Mouse (Mus musculus) cerebellum, adult 9-10 months (tissue): ENCODE data around the gene Gpr83.
"Not testable (repeated sequence)": the region's sequence is repeated elsewhere in the genome, so short reads cannot be mapped to it uniquely, and the experiment has no call there.

Experiments
- DNase-seq: peaks from one replicate; pipeline ENCODE4 v3.0.0; 2022

The Gpr83 gene

GRCm38 (mm10) chr9:14870802-14871201 is 10.8 kb downstream of the Gpr83 start:
- no peak for DNase-seq

DNA sequence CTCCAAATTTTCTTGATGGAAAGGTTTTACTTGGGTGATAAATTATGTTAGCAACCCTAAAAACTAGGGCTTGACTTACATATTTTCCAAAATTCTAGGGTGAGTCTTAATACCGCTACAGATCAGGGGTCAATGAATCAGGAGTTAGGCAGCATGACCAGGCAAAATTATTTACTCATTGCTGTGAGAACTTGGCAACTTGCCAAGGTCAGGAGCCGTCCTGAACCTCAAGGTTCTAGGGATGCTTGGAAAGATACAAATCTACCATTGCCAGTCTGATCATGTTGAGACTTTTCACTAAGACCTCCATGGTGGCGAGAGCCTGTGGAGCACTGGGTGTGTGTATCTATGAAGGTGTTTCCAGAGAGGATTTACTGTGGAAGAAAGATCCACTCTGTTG is 11.5 kb downstream of the Gpr83 start:
- no peak for DNase-seq

GRCm38 (mm10) chr9:14872181-14872930 is 12.3 kb downstream of the Gpr83 start:
- no peak for DNase-seq

GRCm38 (mm10) chr9:14875743-14876507 is 15.9 kb downstream of the Gpr83 start:
- DNase-seq = no peak

DNA sequence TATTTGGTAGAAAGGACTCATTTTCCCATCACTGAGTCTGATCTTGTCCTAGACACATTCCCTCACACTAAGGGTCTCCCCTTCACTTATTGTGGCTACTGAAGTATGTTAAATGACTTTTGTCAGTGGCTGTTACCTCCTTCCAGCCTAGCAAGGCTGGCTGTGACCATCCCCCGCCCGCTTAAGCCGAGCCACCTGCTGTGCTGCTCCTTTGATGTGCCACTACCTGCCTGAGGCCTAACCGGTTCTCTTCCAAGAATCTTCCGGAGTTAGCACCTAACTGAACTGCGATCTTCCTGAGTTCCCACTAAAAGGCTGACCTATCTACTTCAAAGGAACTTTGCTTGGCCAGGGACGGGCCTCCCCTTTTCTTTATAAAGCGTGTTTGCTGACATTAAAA is 16.6 kb downstream of the Gpr83 start:
- not testable (repeated sequence) for DNase-seq

- no peak for DNase-seq
These were observed 24.6 kb downstream of the Gpr83 start for GRCm38 (mm10) chr9:14884641-14885040.

GRCm38 (mm10) chr9:14885151-14885550 is 25.1 kb downstream of the Gpr83 start:
- no peak for DNase-seq

DNA sequence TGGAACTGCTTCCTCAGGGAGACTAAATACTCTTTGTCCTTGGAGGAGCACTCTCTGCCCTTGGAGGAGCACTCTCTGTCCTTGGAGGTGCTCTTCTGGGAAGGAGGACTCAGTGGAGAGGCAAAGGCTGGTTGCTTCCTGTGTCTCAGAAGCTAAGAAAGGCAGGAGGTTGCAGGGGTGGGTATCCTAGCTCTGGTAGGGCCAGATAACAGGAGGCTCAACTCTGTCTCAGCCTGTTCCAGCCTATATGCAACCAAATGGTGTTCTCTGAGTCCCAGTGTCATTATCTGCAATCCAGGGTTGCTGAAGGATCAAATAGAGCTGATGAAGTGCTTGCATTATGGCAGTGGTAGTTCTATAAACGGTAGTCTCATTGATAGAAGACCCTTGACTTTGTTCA is 25.9 kb downstream of the Gpr83 start:
- no peak for DNase-seq

DNA sequence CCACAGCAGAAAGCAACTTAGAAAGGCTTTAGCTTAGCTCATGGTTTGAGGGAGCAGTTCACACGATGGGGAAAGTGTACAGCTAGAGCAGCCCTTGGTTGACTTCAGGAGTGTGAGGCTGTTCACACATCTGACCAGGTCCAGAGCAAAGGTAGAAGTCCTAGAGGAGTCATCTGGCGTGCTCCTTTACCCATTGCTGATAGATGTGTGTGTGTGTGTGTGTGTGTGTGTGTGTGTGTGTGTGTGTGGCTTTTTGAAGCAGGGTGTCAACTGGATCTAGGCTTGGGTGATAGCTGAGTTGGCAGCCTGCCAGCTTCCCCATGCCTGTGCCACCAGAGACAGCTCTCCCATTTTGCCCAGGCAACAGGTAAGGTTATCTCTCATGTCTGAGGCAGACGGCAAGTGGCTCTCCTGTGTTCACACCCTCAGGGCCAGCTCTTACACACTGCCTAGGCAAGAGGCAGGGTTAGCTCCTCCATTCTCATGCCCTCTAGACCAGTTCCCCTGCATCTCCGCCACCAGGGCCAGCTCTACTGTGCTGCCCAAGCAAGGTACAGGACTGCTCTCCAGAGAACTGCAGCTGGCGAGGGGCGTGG is 27.9 kb downstream of the Gpr83 start:
- DNase-seq = no peak

DNA sequence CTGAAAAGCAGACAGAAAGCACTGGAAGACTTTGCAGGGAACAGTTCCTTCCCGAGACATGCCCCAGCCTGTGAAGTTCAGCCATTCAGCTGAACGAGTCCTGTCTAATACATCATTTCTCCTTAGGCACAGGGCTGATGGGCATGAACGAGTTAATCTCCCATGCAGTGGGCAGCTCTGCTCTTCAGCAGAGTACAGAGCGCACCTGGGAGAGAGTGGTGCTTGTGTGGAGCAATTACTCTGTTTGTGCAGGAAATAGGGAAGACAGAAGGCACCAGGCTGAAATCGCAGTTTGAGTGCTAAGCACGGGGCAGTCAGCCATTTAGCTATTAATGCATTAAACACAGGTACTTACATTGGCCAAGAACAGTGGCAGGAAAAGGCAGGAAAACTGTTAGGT is 28.7 kb downstream of the Gpr83 start:
- DNase-seq = no peak

DNA sequence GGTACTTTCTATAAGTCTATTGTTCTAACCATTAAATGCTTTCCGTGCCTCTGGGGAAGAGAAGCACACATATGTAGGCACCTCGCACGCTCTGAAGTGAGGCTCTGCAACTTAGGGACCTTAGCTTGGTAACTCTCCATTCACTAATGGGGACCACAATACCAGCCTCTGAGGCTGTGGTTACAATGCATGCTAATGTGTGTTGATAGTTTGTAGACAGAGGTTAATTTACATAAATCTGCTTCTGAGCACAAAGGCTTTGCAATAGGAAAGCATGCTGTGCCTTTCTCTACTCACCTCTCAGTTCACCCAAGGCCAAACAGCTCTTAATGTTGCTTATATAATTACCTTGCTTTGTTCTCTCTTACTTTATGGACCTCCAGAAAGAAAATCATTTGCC is 30.7 kb downstream of the Gpr83 start:
- DNase-seq = no peak

DNA sequence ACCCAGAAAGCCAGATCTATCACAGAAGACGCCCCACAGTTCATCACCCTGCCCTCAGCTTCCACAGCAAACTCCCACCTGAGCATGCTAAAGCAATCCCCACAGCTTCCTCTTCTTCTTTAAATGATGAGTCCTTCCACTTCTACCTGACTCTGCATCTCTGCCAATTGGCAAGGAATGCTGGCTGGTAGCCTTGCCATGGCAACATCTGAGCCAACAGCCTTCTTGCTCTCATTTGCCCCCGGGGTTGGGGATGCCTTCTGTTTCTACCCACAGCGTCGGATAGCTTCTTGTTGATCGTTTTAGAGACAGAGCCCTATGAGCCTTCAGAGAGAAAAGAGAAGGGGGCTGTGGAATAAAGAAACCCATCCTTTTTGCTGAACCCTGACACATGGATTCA is 31.9 kb downstream of the Gpr83 start:
- DNase-seq = peak; percentile 10

DNA sequence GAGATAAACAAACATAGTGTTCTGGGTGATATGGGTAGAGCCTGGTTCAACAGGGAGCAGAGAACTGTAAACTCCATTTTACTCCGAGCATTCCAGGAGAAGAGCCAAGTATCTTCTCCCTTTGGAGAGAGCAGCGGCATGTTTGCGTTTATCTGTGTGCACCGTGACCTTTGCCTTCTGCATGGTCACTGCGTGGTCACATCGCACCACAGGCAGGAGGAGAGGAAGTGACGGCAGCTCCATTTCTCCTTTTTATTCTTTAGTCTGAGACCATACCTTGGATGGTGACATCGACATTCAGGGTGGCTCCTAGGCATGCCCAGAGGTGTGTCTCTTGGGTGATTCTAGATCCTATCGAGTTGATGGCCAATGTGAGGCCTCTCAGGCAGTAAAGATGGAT is 33.4 kb downstream of the Gpr83 start:
- no peak for DNase-seq

DNA sequence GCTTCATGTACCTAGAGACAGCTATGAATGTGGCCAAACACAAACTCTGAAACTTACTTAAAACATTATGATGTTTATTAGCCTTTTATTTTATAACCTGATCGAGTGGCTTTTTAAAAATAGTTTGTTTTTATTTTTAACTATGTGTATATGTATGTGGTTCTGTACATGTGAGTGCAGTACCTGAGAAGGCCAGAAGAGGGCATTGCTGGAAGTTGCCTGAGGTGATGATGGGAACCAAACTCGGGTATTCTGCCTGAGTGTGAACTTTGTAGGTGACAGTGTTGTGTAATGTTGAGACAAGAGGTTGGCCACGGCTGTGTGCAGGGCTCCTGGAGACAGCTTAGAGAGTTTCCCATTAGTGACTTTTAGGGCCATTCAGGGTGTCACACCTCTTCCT is 34.6 kb downstream of the Gpr83 start:
- DNase-seq = no peak

DNA sequence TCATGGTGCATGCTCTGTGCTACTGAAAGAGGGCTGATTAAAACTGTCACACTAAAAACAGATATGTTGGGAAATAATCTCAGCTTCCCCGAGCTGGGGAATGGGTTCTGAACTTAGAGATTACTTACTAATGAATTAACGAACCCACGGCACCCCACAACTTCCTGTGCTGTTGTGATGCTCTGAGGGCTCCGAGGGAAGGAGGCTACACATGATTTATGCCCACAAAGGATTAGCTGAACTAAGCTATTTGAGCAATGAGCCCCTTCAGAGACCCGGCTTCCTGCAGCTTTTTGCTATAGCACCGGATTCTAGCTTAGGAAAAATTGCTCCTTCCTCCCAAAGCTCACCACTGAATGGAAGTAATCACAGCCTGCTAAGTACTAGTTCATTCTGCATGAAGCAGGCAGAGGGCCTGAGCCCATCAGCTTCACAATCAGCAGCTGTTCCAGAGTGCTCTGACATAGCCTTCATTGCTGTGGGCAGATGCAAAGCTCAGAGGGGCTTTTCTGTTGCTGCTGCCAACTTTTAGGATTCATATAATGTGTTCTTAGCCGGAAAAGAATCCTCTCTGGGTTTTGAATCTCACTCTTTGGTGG is 35.3 kb downstream of the Gpr83 start:
- no peak for DNase-seq

GRCm38 (mm10) chr9:14897102-14897501 is 37.1 kb downstream of the Gpr83 start:
- DNase-seq = no peak

DNA sequence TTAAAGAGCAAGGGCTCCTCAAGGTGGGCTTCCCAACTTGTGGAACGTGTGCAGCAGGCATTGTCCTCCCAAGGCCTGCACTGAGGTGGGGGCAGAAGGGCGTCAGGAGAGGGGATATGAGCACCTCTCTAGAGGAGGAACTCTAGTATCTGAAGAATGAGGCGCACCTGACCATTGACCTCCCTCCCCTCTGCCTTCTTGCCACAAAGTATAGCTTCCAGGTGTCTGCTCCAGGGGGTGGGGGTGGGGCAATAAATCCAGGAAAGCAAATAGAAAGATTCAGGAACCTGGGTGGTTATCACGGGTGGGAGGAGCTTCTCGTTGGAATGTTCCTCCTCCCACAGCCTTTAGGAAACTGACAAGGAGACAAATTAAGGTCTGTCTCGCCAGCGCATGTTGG is 41.7 kb downstream of the Gpr83 start:
- DNase-seq = no peak

- DNase-seq = no peak
These were observed 42.4 kb downstream of the Gpr83 start for GRCm38 (mm10) chr9:14902416-14902815.

DNA sequence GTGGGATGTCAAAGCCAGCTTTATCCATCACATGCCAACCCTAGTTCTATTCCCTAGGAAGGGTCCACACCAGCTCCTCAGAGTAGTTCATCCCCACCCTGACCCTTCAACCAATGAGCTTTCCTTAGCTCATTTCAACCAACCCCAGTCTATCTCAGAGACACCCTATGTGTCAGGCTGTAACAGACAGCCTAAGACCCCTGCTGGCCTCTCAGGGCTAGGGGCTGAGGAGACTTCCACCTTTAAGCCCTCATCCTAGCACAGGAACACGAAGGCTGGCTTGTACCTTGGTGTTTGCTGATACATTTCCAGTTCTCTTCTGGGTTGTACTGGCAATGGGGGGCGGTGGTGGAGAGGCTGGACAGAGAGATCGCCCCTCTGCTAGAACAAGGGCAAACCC is 43.0 kb downstream of the Gpr83 start:
- DNase-seq = no peak

DNA sequence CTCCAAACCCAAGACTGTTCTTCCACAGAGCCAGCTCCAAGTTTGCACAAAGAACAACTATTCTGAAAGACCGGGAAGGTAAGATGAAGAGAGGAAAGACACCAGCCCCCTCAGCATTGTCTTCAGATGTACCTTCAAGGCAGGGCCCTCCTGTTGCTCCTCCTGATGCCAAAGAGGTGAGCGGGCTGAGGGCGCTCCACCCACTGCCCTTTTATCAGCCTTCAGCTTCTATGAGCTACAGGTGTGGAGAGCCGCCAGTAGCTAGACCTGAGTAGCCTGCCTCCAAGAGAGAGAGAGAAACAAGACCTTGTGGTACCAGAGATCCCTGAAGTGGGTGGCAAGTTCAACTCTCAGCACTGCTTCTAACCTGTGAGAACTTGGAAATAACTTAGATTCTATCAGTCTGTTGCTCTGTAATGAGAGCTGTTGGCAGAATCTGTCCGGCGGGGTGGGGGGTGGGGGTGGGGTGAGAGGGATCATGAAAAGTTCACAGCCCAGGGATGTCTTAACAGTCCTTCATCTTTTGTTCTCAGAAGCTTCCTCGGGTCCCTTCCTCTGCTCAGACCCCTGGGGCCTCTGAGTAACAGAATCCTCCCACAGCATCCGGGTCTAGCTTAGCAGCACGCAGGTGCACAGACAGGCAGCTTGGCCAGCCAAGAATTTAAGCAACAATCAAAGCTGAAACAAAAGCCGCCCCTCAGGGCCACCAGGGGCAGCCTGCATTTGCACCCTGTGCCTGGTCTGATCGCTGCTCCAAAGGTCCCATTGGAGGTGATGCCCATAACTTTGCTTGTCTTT is 43.8 kb downstream of the Gpr83 start, which contains the start of gene Izumo1r:
Izumo1r (minus strand) TSS at position 369 of the 798 bp plus-strand sequence.
- no peak for DNase-seq

DNA sequence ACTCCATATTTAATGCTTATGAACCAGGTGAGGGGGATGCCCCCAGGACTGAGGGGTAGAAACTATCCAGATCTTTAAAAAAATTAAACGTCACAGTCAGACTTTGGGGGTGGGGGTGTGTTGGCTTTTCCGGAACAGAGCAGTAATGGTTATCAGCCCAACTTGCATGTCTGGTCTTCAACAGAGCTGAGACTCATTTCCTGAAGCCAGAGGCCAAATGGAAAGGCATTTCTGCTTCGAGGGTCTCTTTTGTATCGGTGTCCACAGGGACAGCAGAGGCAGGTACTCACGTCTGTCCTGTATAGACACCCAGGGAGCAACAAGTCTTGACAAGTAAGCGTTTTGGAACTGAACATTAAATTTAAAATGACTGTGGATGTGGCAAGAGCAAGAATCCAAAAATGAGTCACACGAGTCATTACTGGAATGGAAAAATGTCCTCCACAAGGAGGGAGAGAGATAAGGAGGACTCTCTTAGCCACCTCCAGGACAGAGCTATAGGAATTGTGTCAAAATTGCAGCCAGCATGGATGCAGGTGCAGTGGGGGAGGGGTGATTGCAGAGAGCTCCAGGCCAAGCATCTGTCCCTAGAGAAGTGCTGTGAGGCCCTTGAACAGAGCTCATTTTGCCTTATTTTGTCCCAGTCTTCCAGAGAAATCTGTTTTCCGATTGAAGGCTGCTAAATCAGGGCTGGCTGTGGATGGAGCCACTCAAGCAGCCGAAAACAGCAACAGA is 44.9 kb downstream of the Gpr83 start:
- DNase-seq = no peak

DNA sequence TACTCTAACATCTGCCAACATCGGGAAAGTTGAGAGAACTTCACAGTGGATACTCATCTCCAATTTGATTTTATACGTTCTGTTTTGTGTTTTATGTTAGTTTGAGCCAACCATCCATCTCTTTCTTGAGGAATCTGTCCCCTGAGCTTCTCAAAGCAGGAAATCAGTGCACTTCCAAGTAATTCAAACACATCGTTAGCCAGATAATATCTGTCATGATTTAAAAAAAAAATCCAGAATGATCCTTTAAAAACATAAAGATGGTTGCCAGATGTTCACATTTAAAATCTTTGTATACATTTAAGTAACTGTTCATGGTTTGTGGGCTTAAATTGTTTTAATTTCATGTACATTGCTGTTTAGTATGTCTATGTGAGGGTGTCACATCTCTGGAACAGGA is 45.9 kb downstream of the Gpr83 start:
- no peak for DNase-seq
